Mouse (Mus musculus) midbrain, embryonic 16.5 days (tissue): ENCODE measurements around the gene Ppm1d. TPM values are rescaled to one million over a fixed set of nuclear protein-coding genes. Genes with fewer than 3 reads are reported as not detected.
A peak's percentile ranks its signal among the peaks of the same experiment; 100 is the strongest.

ENCODE experiments used
- ATAC-seq: fragments of 200-750 bp; cut with Nextera tagmentation; 2 replicates; pipeline ENCODE4 v1.8.0; 2017; ENCODE audit warnings: moderate TSS enrichment
- H3K27ac ChIP-seq: fragments of 300-500 bp; sonication (generic); 2 replicates; pipeline ENCODE4 v1.5.1; 2014; ENCODE audit warnings: mild to moderate bottlenecking, low read length, mixed read lengths
- H3K27me3 ChIP-seq: fragments of 300-500 bp; sonication (generic); 2 replicates; pipeline ENCODE4 v1.6.1; 2014; ENCODE audit warnings: low read depth, low read length, mixed read lengths; ENCODE audit not compliant: control insufficient read depth, insufficient read depth
- H3K36me3 ChIP-seq: fragments of 300-500 bp; sonication (generic); 2 replicates; pipeline ENCODE4 v1.6.1; 2014; ENCODE audit warnings: mild to moderate bottlenecking, low read length, moderate library complexity, mixed read lengths; ENCODE audit not compliant: control insufficient read depth, insufficient read depth
- H3K4me1 ChIP-seq: fragments of 300-500 bp; sonication (generic); 2 replicates; pipeline ENCODE4 v1.6.1; 2014; ENCODE audit warnings: mild to moderate bottlenecking, low read length, mixed read lengths; ENCODE audit not compliant: control insufficient read depth, insufficient read depth
- H3K4me2 ChIP-seq: fragments of 300-500 bp; sonication (generic); 2 replicates; pipeline ENCODE4 v1.6.1; 2014; ENCODE audit warnings: mild to moderate bottlenecking, low read length, mixed read lengths
- H3K4me3 ChIP-seq: fragments of 300-500 bp; sonication (generic); 2 replicates; pipeline ENCODE4 v1.5.1; 2014; ENCODE audit warnings: low read depth, mild to moderate bottlenecking, low read length, moderate library complexity, mixed read lengths
- H3K9ac ChIP-seq: fragments of 300-500 bp; sonication (generic); 2 replicates; pipeline ENCODE4 v1.6.1; 2014; ENCODE audit warnings: low read depth, low read length, mixed read lengths
- H3K9me3 ChIP-seq: fragments of 300-500 bp; sonication (generic); replicated peaks from 2 replicates; pipeline ENCODE4 v1.6.1; 2014; ENCODE audit warnings: mild to moderate bottlenecking, low read length, mixed read lengths; ENCODE audit not compliant: control insufficient read depth, poor library complexity, severe bottlenecking
- WGBS: fragments of 180-500 bp; shearing (Covaris S2); extraction: QIAGEN DNeasy Blood & Tissue Kit; methylation state at CpG from one replicate; pipeline ENCODE4 v1.1.7; 2014; 5-methylcytosine and 5-hydroxymethylcytosine counted together
- polyA plus RNA-seq: library from polyadenylated mRNA; unstranded; fragments of >200 nt; fragmentation: Nextera tagmentation; extraction: Ambion mirVana; gene quantifications from 2 replicates; pipeline ENCODE4 v1.2.1, GENCODE M21; 2015

Gene Ppm1d
- polyA plus RNA-seq, 1 experiment from 2014 or later = 14.3 TPM

GRCm38 (mm10) chr11:85392179-85392863, 81.3 kb downstream of the Ppm1d start:
- H3K4me1 ChIP-seq = no peaks in the 10 kb centered on the region; the same call in 1 of the 2 replicates
- ATAC-seq = no peak
- 33% methylated on average over 12 of the region's 12 CpGs for WGBS
- H3K9ac ChIP-seq = no peak overlapping the region
- no peak overlapping the region for H3K27ac ChIP-seq
- H3K36me3 ChIP-seq = no peaks in the 10 kb centered on the region
- H3K27me3 ChIP-seq = no peaks in the 10 kb centered on the region
- H3K4me2 ChIP-seq = 0 out of 2 replicates have a peak overlapping the region, but pooled peaks have one; percentile 6
- H3K4me3 ChIP-seq = no peak overlapping the region
- no peaks in the 10 kb centered on the region for H3K9me3 ChIP-seq

GRCm38 (mm10) chr11:85392864-85393220, 81.8 kb downstream of the Ppm1d start:
- Histone ChIP-seq H3K4me2 (no peak overlapping the region), H3K4me1 (no peaks in the 10 kb centered on the region; the same call in 1 of the 2 replicates), H3K27ac (no peak overlapping the region), H3K9ac (no peak overlapping the region), H3K4me3 (no peak overlapping the region), H3K27me3 (no peaks in the 10 kb centered on the region), H3K36me3 (no peaks in the 10 kb centered on the region), H3K9me3 (no peaks in the 10 kb centered on the region)
- no peak for ATAC-seq
- 24% methylated on average over 9 of the region's 9 CpGs for WGBS

- no peaks in the 10 kb centered on the region for H3K9me3 ChIP-seq
- no peak overlapping the region for H3K27ac ChIP-seq
- no peak overlapping the region for H3K4me2 ChIP-seq
- ATAC-seq = no peak
- no peak overlapping the region for H3K9ac ChIP-seq
- H3K4me3 ChIP-seq = no peak overlapping the region
- H3K27me3 ChIP-seq = no peaks in the 10 kb centered on the region
- 62% methylated on average over 3 of the region's 3 CpGs for WGBS
- no peaks in the 10 kb centered on the region; the same call in 1 of the 2 replicates for H3K4me1 ChIP-seq
- no peaks in the 10 kb centered on the region for H3K36me3 ChIP-seq
Measured at GRCm38 (mm10) chr11:85393990-85394389, 82.9 kb downstream of the Ppm1d start.

- no peaks in the 10 kb centered on the region for H3K27me3 ChIP-seq
- ATAC-seq = no peak
- H3K9ac ChIP-seq = no peak overlapping the region
Measured at GRCm38 (mm10) chr11:85395361-85395760, 84.3 kb downstream of the Ppm1d start.

More at GRCm38 (mm10) chr11:85395361-85395760, 84.3 kb downstream of the Ppm1d start:
- no peaks in the 10 kb centered on the region; the same call in 1 of the 2 replicates for H3K4me1 ChIP-seq
- no peak overlapping the region for H3K27ac ChIP-seq
- no peak overlapping the region for H3K4me3 ChIP-seq
- 20% methylated on average over 7 of the region's 7 CpGs for WGBS
- no peaks in the 10 kb centered on the region for H3K36me3 ChIP-seq
- no peak overlapping the region for H3K4me2 ChIP-seq
- H3K9me3 ChIP-seq = no peaks in the 10 kb centered on the region

Other genes with a start within 250 kb of the Ppm1d start
- gene Usp32, start 171.1 kb upstream of the Ppm1d start, polyA plus RNA-seq = 12.3 and 13.4 TPM in 2 replicates
- 0.44 and 0.48 TPM in 2 replicates for gene 1700125H20Rik, start 140.8 kb upstream of the Ppm1d start, polyA plus RNA-seq
- 44.5 and 46.7 TPM in 2 replicates for gene Appbp2, start 76.1 kb upstream of the Ppm1d start, polyA plus RNA-seq
- 30.9 and 33.3 TPM in 2 replicates for gene Bcas3, start 41.9 kb downstream of the Ppm1d start, polyA plus RNA-seq